Mouse (Mus musculus) limb, embryonic 11.5 days (tissue): ENCODE results near the gene Ubc. TPM values are rescaled to one million over a fixed set of nuclear protein-coding genes. Genes with fewer than 3 reads are reported as not detected.

ENCODE experiments used
- ATAC-seq: fragments of 200-750 bp; cut with Nextera tagmentation; 2 replicates; pipeline ENCODE4 v1.8.0; 2017; ENCODE audit warnings: low read depth; ENCODE audit not compliant: insufficient number of reproducible peaks, low FRiP score, low TSS enrichment
- DNase-seq: peaks from one replicate; pipeline ENCODE4 v3.0.0-alpha.2; 2015; ENCODE audit warnings: low spot score
- H3K27ac ChIP-seq: fragments of 300-500 bp; sonication (generic); replicated peaks from 2 replicates; pipeline ENCODE4 v1.5.1; 2014; ENCODE audit warnings: low read depth, mild to moderate bottlenecking, low read length
- H3K27me3 ChIP-seq: fragments of 300-500 bp; sonication (generic); 2 replicates; pipeline ENCODE4 v1.6.1; 2014; ENCODE audit warnings: mild to moderate bottlenecking, low read length, mixed read lengths; ENCODE audit not compliant: control insufficient read depth, insufficient read depth
- H3K36me3 ChIP-seq: fragments of 300-500 bp; sonication (generic); 2 replicates; pipeline ENCODE4 v1.6.1; 2014; ENCODE audit warnings: mild to moderate bottlenecking, low read length, moderate library complexity, mixed read lengths; ENCODE audit not compliant: control insufficient read depth, insufficient read depth
- H3K4me1 ChIP-seq: fragments of 300-500 bp; sonication (generic); 2 replicates; pipeline ENCODE4 v1.6.1; 2014; ENCODE audit warnings: low read length, mixed read lengths; ENCODE audit not compliant: control insufficient read depth, insufficient read depth
- H3K4me2 ChIP-seq: fragments of 300-500 bp; sonication (generic); 2 replicates; pipeline ENCODE4 v1.6.1; 2014; ENCODE audit warnings: low read depth, mild to moderate bottlenecking, moderate library complexity; ENCODE audit not compliant: severe bottlenecking
- H3K4me3 ChIP-seq: fragments of 300-500 bp; sonication (generic); 2 replicates; pipeline ENCODE4 v1.5.1; 2014; ENCODE audit warnings: low read depth, low read length
- H3K9ac ChIP-seq: fragments of 300-500 bp; sonication (generic); 2 replicates; pipeline ENCODE4 v1.6.1; 2014; ENCODE audit warnings: mild to moderate bottlenecking, low read length
- H3K9me3 ChIP-seq: fragments of 300-500 bp; sonication (generic); 2 replicates; pipeline ENCODE4 v1.6.1; 2016; ENCODE audit warnings: low read length; ENCODE audit not compliant: control insufficient read depth
- WGBS: fragments of 180-500 bp; shearing (Covaris S2); extraction: QIAGEN DNeasy Blood & Tissue Kit; methylation state at CpG from one replicate; pipeline ENCODE4 v1.1.7; 2014; 5-methylcytosine and 5-hydroxymethylcytosine counted together
- polyA plus RNA-seq: library from polyadenylated mRNA; unstranded; fragments of >200 nt; fragmentation: Nextera tagmentation; extraction: Ambion mirVana; gene quantifications from 2 replicates; pipeline ENCODE4 v1.2.1, GENCODE M21; 2014

Ubc gene
- polyA plus RNA-seq, 1 experiment from 2014 or later, result 979 TPM

DNA sequence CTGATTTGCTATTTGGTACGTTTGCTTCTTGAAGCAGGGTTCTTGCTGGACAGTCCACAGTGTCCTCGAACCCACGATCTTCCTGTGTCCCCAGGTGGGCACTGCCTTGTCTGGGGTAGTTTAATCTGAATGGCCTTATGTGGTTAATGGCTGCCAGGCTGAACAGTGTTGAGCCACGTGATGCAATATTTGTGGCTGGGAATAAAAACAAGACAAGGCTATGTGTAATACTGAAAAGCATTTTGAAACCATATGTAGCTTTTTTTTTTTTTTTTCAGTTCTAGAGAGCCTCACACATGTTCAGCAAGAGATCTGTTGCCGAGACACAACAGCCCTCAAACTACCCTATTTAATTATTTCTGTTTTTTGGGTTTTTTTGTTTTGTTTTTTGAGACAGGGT is 21.8 kb downstream of the Ubc start:
- Histone ChIP-seq H3K36me3 (no peaks in the 10 kb centered on the region), H3K27ac (no peak overlapping the region), H3K27me3 (no peaks in the 10 kb centered on the region), H3K9ac (no peak overlapping the region), H3K4me3 (no peak overlapping the region), H3K4me2 (no peak overlapping the region), H3K9me3 (no peaks in the 10 kb centered on the region), H3K4me1 (no peaks in the 10 kb centered on the region)
- DNase-seq (no peak), ATAC-seq (no peak)
- 68% methylated on average over 5 of the region's 5 CpGs for WGBS

DNA sequence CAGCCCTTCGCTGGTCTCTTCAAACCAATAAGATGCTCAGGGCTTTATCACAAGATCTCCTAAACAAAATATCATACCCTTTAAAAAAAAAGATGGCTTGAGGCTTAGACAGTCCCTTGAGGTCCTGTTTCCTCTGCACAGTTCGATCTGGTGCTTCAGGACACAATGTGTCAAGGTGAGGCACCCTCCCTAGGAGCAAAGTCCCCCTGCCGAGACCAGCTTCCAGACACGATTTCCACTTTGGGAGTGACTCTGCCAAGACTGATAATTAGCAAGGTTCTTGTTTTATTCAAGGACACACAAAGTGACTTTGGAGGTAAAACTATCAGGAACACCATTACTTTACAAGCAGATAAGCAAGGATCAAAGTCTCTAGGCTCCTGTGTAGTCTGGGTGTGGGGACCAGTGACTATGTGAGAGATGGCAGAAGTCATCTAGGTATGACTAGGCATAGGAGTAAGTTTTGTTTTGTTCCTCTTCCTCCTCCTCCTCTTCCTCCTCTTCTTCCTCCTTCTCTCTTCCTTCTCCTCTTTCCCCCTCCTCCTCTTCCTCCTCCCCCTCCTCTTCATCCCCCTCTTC is 25.1 kb downstream of the Ubc start:
- Histone ChIP-seq H3K4me3 (no peak overlapping the region), H3K4me1 (no peaks in the 10 kb centered on the region), H3K9ac (no peak overlapping the region), H3K27ac (no peak overlapping the region), H3K27me3 (no peaks in the 10 kb centered on the region), H3K9me3 (no peaks in the 10 kb centered on the region), H3K36me3 (no peaks in the 10 kb centered on the region), H3K4me2 (no peak overlapping the region)
- ATAC-seq (no peak), DNase-seq (no peak)
- WGBS, result 75% methylated on average over 4 of the region's 4 CpGs

DNA sequence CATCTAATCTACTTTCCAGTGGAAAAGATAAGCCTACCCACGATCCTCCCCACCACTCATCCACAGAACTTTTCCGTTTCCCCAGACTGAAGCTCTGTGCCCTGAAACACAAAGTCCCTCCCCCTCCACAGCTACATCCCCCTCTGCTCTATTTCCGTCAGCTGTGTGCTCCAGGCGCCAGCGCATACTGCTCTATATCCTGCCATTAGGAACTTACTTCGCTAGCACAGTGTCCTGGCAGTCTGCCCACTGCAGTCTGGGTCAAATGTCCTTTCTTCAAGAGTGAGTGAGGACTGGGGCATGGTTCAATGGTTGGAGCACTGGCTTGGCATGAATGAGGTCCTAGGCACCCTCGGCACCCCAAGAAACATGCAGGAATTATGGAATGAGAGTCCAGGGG is 26.1 kb downstream of the Ubc start:
- H3K9ac ChIP-seq, result no peak overlapping the region
- H3K9me3 ChIP-seq, result no peaks in the 10 kb centered on the region
- H3K4me2 ChIP-seq, result no peak overlapping the region
- DNase-seq, result no peak
- no peaks in the 10 kb centered on the region for H3K36me3 ChIP-seq
- no peaks in the 10 kb centered on the region for H3K27me3 ChIP-seq
- no peak overlapping the region for H3K4me3 ChIP-seq
- WGBS, result 83% methylated on average over 7 of the region's 7 CpGs
- no peak overlapping the region for H3K27ac ChIP-seq
- no peak for ATAC-seq
- H3K4me1 ChIP-seq, result no peaks in the 10 kb centered on the region

DNA sequence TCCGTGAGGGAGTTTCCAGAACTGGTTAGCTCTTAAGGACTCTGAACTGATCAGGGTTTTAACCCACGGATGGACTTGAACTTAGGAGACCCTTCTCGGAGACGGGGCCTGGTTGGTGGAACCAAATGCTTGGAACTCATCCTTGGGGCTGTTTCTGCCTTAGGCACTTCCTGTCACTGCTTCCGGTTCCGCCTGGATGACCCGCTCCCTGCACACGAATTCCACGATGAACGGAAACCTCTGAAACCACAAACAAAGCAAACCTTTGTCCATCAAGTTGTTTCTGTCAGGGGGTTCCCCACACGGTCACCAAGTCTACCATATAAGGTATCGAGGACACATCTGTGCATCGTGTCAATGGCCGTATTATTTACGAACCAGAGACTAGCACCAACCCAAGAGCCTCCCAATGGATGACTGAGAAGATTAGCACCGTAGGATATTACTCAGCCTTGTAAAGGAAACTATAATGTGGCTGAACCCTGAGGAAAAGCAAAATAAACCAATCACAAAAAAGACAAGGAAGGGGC is 29.0 kb downstream of the Ubc start:
- no peak for ATAC-seq

DNA sequence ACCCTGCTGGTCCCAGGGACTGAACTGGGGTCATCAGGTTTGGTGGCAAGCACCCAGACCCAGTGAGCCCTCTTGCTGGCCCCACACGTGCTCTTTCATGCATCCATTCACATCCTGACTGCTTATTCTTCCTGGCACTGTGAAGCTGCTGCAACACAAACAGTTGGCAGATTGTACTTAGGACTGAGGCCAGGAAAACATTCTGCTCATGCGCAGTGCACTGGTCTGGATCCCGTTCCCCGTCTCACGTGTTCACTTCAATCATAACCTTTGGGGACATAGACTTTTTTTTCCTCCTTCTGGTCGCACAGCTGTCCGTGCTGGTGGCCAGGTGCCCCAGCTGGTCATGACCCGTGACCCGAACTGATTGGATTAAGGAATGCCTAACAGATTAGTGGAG is 29.4 kb downstream of the Ubc start:
- WGBS, result 74% methylated on average over 9 of the region's 9 CpGs
- H3K9ac ChIP-seq, result no peak overlapping the region
- H3K36me3 ChIP-seq, result no peaks in the 10 kb centered on the region
- no peak overlapping the region for H3K4me2 ChIP-seq
- H3K27me3 ChIP-seq, result no peaks in the 10 kb centered on the region
- DNase-seq (no peak), ATAC-seq (no peak)
- no peaks in the 10 kb centered on the region for H3K9me3 ChIP-seq
- H3K4me1 ChIP-seq, result no peaks in the 10 kb centered on the region
- H3K27ac ChIP-seq, result no peak overlapping the region
- no peak overlapping the region for H3K4me3 ChIP-seq

More for the DNA sequence above, 29.0 kb downstream of the Ubc start:
- H3K9me3 ChIP-seq, result no peaks in the 10 kb centered on the region
- no peaks in the 10 kb centered on the region for H3K36me3 ChIP-seq
- H3K4me3 ChIP-seq, result no peak overlapping the region
- no peak overlapping the region for H3K27ac ChIP-seq
- no peaks in the 10 kb centered on the region for H3K27me3 ChIP-seq
- no peak for DNase-seq
- H3K4me2 ChIP-seq, result no peak overlapping the region
- no peak overlapping the region for H3K9ac ChIP-seq
- no peaks in the 10 kb centered on the region for H3K4me1 ChIP-seq
- WGBS, result 85% methylated on average over 16 of the region's 16 CpGs

DNA sequence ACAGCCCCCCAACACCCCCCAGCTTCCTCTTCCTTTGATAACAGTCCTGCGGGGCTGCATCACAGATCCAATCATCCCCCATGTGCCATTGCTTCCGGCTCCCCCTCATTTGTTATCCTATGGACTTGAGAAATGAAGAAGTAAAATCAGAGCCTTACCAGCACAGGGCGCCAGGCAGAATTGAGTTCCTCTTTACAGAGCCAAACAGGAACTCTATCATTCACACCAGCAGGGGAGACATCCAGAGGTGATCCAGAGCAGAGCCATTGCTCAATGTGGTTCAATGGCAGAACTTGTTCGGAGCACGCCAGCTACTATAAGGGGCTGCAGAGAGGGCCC is 31.8 kb downstream of the Ubc start:
- Histone ChIP-seq H3K9me3 (no peaks in the 10 kb centered on the region), H3K27me3 (no peaks in the 10 kb centered on the region), H3K9ac (no peak overlapping the region), H3K4me1 (no peaks in the 10 kb centered on the region), H3K4me3 (no peak overlapping the region), H3K4me2 (no peak overlapping the region), H3K36me3 (no peaks in the 10 kb centered on the region), H3K27ac (no peak overlapping the region)
- WGBS, result 87% methylated on average over 5 of the region's 5 CpGs
- ATAC-seq (no peak), DNase-seq (no peak)

DNA sequence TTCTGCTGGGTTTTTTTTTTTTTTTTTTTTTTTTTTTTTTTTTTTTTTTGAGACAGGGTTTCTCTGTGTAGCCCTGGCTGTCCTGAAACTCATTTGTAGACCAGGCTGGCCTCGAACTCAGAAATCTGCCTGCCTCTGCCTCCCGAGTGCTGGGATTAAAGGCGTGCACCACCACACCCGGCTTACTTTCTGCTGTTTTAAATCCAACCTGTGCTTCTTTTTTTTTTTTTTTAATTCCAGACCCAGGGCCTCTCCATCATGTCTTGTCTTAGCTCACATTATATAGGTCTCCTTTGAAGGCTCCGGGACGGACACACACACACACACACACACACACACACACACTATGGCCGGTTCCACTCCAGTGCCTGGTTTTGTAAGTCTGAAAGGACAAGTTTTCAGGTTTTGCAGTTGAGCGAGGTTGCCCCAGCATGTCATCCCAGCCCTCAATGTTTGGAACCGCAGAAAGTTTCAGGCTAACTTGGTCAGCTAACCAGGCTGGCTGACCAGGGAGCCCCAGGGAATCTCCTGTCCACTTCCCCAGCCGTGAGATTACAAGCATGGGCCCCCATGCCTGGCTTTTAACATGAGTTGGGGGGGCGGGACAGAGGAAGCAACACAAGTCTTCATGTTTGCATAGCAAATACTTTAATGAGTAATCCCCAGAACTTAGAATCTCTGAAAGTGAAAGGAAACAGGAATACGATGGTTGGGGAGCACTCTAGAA is 32.3 kb downstream of the Ubc start:
- 86% methylated on average over 12 of the region's 12 CpGs for WGBS
- no peaks in the 10 kb centered on the region for H3K36me3 ChIP-seq
- no peaks in the 10 kb centered on the region for H3K9me3 ChIP-seq
- no peak overlapping the region for H3K27ac ChIP-seq
- H3K27me3 ChIP-seq, result no peaks in the 10 kb centered on the region
- ATAC-seq, result no peak
- no peak overlapping the region for H3K4me3 ChIP-seq
- no peak overlapping the region for H3K9ac ChIP-seq
- H3K4me1 ChIP-seq, result no peaks in the 10 kb centered on the region
- no peak for DNase-seq
- no peak overlapping the region for H3K4me2 ChIP-seq

DNA sequence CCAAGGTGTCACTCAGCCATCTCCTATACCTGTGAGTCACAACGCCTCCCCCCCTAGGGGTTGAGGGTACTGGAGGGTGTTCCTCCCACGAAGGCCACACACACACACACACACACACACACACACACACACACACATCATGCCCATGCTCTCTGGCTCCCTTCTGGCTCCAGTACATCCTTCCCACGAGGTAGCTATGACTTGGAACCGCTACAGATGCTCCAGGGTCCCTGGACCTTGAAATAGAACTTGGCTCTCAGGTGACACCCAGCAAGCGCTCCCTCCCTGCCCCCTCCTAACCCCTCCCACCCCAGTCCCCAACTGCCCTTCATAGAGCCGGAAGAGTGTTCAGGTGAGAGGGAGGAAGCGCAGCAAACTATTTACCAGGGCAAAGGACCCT is 34.4 kb downstream of the Ubc start:
- Histone ChIP-seq H3K27me3 (no peaks in the 10 kb centered on the region), H3K4me3 (no peak overlapping the region), H3K4me1 (no peaks in the 10 kb centered on the region), H3K9ac (no peak overlapping the region), H3K27ac (no peak overlapping the region), H3K36me3 (no peaks in the 10 kb centered on the region), H3K9me3 (no peaks in the 10 kb centered on the region), H3K4me2 (no peak overlapping the region)
- WGBS, result 47% methylated on average over 7 of the region's 7 CpGs
- ATAC-seq (no peak), DNase-seq (no peak)
